Mouse (Mus musculus) myocyte (in vitro differentiated cells): ENCODE results near the gene Abcc4.

Experiments
- CEBPB ChIP-seq: IDR thresholded peaks from 2 replicates; pipeline ENCODE4 v1.6.1; 2011; ENCODE audit warnings: mild to moderate bottlenecking, moderate library complexity; ENCODE audit not compliant: poor library complexity, insufficient read depth, severe bottlenecking
- E2F4 ChIP-seq: IDR thresholded peaks from one replicate; pipeline ENCODE4 v1.6.1; 2011; ENCODE audit warnings: mild to moderate bottlenecking, control low read depth, moderate library complexity; ENCODE audit not compliant: insufficient read depth
- MAX ChIP-seq: IDR thresholded peaks from one replicate; pipeline ENCODE4 v1.6.1; 2011; ENCODE audit warnings: low read depth, mild to moderate bottlenecking, control low read depth
- MYOD1 ChIP-seq, 3 experiments: IDR thresholded peaks; one replicate each; pipeline ENCODE4 v1.6.1; 2011; ENCODE audit warnings: control low read depth in 2 of 3, low read depth in 2 of 3, mild to moderate bottlenecking in 2 of 3, moderate library complexity in 1 of 3; ENCODE audit not compliant: insufficient read length in 2 of 3, control insufficient read depth in 1 of 3
- POLR2A ChIP-seq: IDR thresholded peaks from one replicate; pipeline ENCODE4 v1.6.1; 2011; ENCODE audit warnings: low read depth, mild to moderate bottlenecking, control low read depth, moderate library complexity; ENCODE audit not compliant: insufficient read length
- REST ChIP-seq: IDR thresholded peaks from one replicate; pipeline ENCODE4 v1.6.1; 2011; ENCODE audit warnings: mild to moderate bottlenecking, control low read depth, moderate library complexity; ENCODE audit not compliant: insufficient read depth, insufficient read length
- TCF12 ChIP-seq: IDR thresholded peaks from one replicate; pipeline ENCODE4 v1.6.1; 2011; ENCODE audit warnings: mild to moderate bottlenecking, control low read depth; ENCODE audit not compliant: poor library complexity, insufficient read depth, severe bottlenecking
- USF1 ChIP-seq: IDR thresholded peaks from one replicate; pipeline ENCODE4 v1.6.1; 2011; ENCODE audit warnings: low read depth, mild to moderate bottlenecking, control low read depth, moderate library complexity

DNA sequence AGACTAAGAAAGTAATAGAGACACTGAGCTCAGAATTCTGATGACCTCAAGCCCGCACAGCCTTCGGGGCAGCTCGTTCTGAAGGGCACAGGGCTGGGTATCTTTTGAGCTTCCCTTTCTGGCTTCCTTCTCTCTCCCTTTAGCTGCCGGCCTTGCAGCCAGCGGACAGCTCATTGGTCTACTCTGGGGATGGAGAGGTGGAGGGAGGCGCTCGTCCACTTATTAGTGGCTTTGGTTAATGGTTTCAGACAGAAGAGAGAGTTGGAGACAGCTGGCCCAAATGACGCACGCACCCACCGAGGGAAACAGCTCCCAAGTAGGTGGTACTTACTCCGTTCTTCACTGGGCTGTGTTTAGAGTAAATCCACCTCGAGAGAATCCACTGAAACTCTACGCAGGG is 214.7 kb downstream of the Abcc4 start:
- TF ChIP-seq REST, result no peak
- no peak for TF ChIP-seq TCF12
- TF ChIP-seq POLR2A, result no peak
- no peak for TF ChIP-seq MYOD1 (IDR thresholded peaks at IDR 0.05; ENCODE audit: control insufficient read depth in 1 of 3, insufficient read length in 2 of 3, low read depth in 2 of 3)
- no peak for TF ChIP-seq MAX
- TF ChIP-seq USF1, result no peak
- TF ChIP-seq CEBPB, result no peak
- TF ChIP-seq E2F4, result no peak
